Mouse (Mus musculus): ENCODE results near the gene Dpp9.

DNA sequence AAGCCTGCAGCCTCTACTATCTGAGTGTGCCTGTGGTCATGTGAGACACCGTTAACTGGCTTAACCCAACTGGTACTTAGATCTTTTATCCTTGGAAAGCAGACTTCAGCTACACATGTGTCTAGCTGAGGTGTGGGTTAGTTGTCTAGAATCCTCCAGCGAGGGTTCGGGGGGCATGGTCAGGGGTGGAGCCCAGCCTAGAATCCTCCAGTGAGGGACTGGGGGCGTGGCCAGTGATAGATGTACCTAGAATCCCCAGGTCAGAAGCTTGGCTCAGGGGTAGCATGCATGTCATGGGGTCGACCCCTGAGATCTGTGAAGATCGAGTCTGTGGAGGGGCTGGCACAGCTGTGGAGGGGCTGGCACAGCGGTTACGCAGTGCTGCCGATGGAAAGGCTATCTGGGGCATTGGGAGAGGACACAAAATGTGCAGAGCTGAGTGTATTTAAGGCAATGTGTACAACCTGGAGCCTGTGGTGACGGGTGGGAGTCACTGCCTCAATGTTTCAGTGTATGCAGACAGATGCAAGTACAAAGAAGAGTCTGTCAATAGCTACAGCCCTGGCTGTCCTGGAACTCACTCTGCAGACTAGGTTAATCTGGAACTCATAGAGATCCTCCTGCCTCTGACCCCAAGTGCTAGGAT, 45.2 kb downstream of the Dpp9 start:
- no peak for TF ChIP-seq MEF2A (IDR thresholded peaks at IDR 0.05; ENCODE audit: borderline replicate concordance, low read depth, low read length)
- no peak for TF ChIP-seq MAFK (IDR thresholded peaks at IDR 0.05; ENCODE audit: insufficient replicate concordance, low read length)
- no peak for TF ChIP-seq POLR2A (IDR thresholded peaks at IDR 0.05; ENCODE audit: low read depth, low read length)
- TF ChIP-seq CTCF (conservative IDR thresholded peaks at IDR 0.05 in 1 of 2, IDR thresholded peaks at IDR 0.05 in 1 of 2; ENCODE audit: low read depth in 2 of 2, low read length in 2 of 2): no peak
